Mouse (Mus musculus) lung, postnatal 0 days (tissue): Measurements from ENCODE around the gene Trim5.

Experiments
- CTCF ChIP-seq: IDR thresholded peaks from 2 replicates; pipeline ENCODE4 v1.5.1; 2016; ENCODE audit warnings: antibody characterized with exemption, mild to moderate bottlenecking
- EP300 ChIP-seq: IDR thresholded peaks from 2 replicates; pipeline ENCODE4 v1.6.1; 2016; ENCODE audit warnings: antibody characterized with exemption, mild to moderate bottlenecking, control low read depth

DNA sequence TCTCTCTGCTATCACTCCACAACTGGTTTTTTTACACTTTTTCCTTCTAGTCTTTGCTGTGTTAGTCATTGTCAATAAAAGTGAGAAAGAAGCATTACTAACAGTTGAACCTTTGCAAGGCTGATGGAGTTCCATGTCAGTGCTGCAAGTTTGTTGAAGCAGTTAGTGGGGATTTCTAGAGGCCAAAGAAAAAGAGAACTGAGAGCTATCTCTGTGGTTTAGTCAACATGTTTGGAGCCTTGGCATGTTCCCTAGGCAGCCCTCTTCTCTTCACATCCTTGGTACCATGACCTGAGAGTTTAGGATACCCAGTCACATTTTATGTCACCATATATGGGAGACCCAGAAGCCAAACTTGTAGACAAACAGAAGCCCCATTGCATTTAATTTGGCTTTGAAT is 47.0 kb downstream of the Trim5 start:
- no peak for TF ChIP-seq EP300
- no peak for TF ChIP-seq CTCF
